Mouse (Mus musculus): ENCODE measurements around the gene Dao. TPM values are rescaled to one million over a fixed set of nuclear protein-coding genes. Genes with fewer than 3 reads are reported as not detected.

Dao gene
- polyA plus RNA-seq, 1 experiment, result 0.18 TPM

DNA sequence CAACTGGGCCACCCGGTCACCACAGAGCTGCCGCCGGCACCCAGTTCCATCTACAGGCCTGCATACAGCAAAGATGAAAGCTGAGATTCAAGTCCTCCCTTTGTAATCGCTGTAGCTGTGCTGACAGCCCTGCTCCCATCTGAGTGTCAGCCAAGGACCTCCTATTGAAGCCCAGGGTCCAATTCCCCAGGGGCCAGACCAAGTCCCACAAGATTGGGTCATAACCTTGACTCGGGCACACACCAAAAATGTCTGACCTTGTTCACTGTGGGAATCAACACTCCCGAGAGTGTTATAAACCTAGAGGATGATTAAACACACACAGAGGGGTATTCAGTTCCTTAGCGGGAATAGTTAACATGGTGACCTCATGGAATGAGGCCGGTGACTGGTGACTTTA lies 21.7 kb upstream of the Dao start:
- no peak for DNase-seq (ENCODE audit: extremely low spot score in 1 of 2, low spot score in 1 of 2)

DNA sequence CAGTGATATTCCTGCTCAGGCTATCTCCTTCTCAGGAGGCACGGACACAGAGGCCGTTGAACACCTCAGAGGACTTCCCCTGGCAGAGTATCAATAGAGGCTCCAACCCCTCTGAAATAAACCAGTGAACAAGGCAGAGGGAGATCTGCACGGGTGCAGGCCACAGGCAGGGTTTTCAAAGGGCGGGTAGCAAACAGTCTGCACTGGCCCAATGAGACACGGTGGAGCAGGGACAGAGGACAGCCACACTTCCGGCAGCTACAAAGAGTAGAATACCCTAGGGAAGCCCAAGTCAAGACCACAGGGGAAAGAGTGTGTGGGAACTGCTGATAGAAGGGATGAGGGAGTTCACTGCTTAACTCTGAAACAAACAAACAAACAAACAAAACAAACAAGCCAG lies 20.0 kb upstream of the Dao start:
- no peak for DNase-seq (ENCODE audit: extremely low spot score in 1 of 2, low spot score in 1 of 2)

DNA sequence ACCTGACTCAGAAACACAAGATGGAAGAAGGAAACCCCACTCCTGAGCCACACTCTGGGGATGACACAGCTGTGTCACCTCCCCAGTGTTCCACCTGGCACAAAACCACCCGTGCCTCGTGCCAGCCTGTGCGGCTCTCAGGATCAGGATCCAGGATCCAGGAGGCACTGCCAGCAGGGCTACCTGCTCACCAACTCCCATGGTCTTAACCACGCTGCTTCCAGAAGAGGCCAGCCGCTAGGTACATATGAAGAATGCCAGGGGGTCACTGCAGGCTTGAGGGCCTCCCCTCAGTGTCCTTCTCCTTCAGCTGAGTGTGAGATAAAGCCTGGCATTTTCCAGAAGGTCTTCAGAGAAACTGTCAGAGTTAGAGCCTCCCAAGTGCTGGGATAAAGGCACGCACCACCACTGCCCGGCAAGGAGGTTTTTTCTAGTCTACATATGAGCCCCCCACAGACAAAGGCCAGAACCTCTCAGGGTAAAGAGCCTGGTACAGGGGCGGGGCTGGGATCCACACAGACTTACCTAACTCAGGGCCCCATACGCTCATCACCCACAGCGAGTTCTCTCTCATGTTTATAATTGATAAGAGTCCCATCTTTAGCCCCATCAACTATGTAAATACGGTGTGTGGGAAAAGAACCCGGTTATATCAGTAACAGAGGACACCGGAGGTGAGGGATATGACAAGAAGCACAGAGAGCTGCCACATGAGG lies 19.3 kb upstream of the Dao start:
- no peak for DNase-seq (ENCODE audit: extremely low spot score in 1 of 2, low spot score in 1 of 2)

DNA sequence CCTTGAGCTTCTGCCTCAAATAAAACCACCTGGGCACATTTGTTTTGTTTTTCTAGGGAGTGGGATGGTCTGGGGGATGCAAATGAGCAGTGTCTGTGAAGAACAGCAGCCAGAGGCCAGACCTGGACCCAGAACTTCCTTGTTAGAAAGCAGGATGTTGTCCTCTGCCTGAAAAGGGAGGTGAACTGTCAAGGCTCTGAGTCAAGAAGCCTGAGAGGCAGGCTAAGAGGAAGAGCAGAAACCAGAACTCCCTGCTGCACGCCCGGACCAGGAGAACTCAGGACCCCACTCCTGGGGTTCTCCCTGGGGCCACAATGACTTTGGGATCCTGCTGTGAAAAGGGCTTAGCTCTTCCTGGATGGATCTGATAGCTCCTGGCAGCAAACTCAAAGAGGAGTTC lies 17.8 kb upstream of the Dao start:
- DNase-seq (ENCODE audit: extremely low spot score in 1 of 2, low spot score in 1 of 2), result no peak

DNA sequence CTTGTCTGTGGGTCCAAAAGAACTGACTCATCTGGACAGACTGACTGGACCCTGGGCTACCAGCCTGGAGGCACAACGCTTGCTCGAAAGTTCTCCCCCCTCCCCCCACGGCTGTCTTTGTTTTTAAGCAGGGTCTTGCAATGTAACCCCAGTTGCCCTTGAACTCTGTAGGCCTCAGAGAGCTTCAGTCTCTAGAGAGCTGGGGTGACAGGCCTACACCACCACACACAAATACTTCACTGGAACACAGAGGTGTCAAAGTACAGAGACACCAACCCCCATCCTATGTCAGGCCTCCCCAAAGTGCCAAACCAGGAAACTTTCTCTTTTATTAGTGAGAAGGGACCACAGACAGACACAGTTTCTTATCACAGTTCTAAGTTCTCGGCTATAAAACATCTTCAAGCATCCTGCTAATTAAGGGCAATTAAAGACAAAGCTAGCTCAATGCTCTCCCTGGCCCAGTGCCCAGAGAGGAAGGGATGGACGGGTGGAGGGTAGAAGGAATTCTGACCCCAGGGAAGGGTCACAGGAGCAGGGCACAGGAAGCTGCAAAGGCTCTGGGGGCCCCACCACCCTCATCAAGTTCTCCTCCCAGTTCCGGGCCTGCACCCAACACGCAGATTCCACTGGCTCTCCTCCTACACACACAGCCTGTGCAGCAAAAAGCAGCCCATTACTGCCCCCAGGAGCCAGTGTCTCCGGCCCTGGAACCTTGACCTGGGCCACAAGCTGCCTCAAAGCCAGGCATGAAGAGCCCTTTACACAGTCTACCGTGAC lies 17.1 kb upstream of the Dao start:
- no peak for DNase-seq (ENCODE audit: extremely low spot score in 1 of 2, low spot score in 1 of 2)

DNA sequence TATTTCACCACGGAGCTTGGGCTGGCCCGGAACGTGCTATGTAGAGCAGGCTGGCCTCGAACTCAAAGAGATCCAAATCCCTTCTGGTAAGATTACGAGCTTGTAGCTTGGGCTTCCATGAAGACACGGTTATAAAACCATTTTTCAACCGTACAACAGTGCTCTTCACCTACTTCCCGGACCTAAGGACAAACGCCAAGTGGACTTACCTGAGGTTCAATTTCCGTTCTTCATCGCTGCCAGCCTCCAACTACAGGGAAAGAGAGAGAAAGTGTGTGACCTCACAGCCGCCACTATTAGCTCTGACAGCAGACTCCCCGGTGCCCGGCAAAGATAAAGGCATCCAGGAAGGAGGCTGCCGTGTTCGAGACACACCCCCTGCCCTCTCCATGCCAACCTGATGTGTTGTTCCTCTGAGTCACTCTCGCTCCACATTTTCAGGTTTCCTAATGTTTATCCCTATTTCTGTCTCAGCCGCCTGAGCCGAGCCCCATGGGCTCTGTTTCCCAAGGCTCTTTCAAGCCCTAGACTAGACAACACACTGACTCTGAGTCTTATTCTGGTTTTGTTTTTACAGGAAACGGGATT lies 14.0 kb upstream of the Dao start:
- DNase-seq (ENCODE audit: extremely low spot score in 1 of 2, low spot score in 1 of 2), result no peak

DNA sequence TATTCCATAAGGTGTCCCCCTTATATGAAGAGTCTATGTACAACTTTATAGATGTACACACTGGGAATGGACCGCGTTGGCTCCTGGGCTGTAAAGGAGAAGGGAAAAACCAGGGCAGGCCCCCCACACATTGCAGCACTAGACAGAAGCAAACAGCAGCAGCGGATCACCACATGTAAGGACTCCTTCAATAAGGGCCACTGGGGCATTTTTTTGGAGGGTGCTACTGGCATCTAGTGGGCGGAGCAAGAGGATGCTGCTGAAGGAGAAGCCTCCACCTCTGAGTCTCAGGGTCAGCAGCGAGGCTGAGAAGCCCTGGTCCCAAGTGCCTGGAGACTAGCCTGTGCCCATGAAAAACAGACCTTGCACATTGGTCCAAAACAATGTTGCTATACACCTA lies 12.9 kb upstream of the Dao start:
- DNase-seq (ENCODE audit: extremely low spot score in 1 of 2, low spot score in 1 of 2), result no peak

DNA sequence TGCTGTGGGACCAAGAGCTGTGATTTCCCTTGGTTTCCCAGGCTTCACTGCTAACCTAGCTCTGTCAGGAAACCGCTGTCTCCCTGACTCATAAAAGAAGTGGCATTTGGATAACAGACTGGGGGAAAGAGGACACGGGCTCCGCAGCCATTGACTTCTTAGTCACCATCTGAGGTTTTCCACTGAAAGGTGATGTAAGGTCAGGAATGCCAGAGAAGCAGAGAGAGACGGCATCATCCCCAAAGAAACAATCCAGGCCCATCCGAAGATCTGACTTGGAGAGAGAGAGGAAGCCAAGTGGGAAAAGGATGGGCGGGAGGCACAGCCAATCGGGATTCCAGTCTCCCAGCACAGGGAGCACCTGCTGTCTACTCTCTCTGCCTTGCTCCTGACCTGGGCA lies 12.4 kb upstream of the Dao start:
- DNase-seq (ENCODE audit: extremely low spot score in 1 of 2, low spot score in 1 of 2), result no peak

DNA sequence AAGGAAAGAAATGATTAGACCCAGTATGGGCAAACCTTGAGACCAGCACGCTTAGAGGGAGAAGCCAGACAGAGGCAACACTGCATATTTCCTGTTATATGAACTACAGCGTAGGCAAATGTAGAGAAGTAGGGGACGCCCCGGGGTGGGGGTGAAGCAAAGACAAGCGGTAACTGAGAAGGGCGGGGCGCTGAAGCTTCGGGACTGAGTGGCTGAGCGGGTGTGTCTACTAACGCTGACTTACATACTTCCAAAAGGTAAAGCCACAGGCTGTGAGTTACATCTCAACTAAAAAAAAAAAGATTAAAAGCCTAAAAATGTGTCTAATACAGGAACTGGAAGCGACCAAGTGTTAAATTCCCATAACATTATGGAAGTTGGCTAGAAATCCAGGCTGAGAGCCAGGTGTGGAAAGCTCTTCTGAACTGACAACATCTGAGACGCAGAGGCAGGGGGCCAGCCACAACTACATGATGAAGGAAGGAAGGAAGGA lies 11.1 kb upstream of the Dao start:
- DNase-seq (ENCODE audit: extremely low spot score in 1 of 2, low spot score in 1 of 2), result peak in 1 of 2 experiments; percentile 27

DNA sequence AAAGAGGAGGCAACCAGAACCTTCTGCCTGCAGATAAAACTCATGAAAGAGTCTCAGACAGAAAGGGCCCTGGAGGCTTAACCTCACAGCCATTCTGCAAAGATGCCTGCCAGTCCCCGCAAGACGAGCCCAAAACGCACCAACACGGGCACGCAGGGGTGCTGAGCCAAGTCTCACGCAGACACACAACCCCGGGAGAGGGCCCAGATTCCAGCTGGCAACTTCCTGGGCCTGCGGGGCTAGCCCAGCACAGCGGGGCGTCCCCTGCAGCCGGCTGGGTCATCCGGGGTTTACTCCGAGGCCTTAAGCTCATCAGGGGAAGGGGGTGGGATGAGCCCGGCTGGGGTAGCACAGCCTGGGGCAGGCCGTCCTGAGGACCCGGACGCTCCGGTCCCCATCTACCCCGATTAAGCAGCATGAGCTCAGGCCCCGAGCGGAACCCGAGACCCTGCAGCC lies 10.4 kb upstream of the Dao start:
- peak in 1 of 2 experiments; percentile 29 for DNase-seq (ENCODE audit: extremely low spot score in 1 of 2, low spot score in 1 of 2)

DNA sequence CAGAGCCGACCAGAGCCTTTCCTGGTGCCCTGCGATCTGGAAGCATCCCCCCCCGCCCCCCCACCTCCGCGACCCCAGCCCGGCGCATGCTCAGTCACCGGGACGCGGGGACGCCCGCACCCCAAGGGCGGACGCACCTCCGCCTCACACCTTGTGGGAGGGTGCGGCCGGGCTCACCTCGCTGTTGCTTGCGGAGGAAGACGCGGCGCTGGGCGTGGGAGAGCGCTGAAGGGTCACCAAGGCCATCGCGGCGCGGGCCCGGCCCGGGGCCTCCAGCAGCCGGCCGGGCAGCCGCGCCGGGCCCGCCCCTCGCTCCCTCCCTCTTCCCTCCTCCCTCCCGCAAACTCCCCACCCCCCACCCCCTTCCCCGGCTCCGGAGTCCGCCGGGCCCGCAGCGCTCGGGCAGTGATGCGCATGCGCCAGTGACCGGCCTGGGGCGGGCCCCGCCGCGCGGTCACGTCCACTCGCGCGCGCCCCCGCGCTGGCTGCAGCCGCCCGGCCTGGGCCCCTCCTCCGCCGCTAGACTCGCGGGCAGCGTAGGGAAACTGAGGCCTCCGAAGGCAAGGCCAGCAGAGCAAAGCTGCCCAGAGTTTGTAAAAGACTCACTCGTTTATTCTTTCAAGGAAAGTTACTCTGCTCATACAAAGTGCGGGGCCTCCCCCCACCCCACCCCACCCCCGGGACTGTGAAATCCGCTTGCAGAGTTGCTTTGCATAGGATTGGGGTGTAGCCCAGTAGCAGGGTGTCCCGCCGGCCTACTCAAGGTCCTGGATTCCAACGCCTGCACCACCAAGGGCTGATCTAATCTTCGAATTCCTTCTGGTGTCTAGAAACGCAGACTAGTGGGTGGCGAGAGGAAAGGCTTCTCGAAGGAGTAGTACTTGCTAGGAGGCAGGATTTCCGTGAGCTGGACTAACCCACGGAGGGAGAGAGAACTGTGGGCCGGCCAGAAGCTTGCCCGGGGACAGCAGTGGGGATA lies 9.7 kb upstream of the Dao start, which contains the start of gene Ssh1:
Gene Ssh1 (minus strand): TSS at position 408 of the 979 bp plus-strand sequence.
- peak in 1 of 2 experiments; percentile 87 for DNase-seq (ENCODE audit: extremely low spot score in 1 of 2, low spot score in 1 of 2)

DNA sequence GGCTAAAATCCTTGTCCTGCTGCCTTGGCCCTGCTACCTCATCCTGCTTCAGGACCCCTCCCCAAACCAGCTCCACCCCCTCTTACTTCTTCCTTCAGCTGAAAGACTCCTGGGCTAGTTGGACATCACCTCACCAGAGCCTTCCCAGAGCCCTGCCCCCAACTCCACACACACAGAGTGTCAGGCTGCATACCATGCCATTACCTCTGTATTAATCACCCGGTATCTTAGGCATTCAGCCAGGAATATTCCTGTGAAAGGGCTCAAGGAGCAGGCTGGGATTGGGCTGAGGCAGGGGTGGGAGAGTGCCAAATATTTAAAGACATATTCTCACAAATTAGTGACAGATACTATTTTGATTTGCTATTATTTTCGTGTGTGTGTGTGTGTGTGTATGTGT lies 7.0 kb upstream of the Dao start:
- no peak for DNase-seq (ENCODE audit: extremely low spot score in 1 of 2, low spot score in 1 of 2)

DNA sequence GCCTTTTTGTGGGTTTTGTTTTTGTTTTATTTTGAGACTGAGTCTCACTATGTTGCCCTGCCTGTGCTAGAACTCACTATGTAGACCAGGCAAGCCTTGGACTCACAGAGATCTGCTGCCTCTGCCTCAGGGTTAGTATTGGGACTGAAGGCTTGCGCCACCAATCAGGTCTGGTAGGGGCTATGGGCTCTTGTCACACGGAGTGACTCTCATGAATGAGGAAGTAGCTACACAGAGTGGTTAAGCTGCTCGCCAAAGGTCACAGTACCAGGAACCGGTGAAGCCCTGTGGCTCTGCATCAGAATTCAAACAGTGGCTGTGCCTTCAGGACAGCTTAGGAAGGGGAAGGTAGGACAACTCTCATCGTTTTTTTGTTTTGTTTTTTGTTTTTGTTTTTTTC lies 4.1 kb upstream of the Dao start:
- no peak for DNase-seq (ENCODE audit: extremely low spot score in 1 of 2, low spot score in 1 of 2)

DNA sequence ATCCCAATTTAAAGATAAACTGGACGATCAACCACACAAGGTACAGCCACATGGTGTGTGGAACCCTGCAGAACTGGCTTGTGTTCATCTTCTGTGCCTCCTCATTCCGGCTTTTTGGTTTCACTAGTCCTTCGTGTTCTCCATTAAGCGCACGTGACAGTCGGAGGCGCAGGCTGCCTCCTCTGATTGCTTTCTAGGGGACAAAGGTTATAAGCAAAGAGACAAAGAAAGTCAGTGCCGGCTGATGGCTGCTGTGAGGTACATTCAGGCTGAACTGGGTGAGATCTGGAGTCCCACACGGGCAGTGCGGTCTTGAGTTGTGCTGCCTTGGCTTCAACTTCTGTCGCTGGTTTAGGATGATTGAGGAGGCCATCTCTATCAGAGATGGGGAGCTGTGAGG lies 1.1 kb downstream of the Dao start:
- DNase-seq (ENCODE audit: extremely low spot score in 1 of 2, low spot score in 1 of 2), result no peak

DNA sequence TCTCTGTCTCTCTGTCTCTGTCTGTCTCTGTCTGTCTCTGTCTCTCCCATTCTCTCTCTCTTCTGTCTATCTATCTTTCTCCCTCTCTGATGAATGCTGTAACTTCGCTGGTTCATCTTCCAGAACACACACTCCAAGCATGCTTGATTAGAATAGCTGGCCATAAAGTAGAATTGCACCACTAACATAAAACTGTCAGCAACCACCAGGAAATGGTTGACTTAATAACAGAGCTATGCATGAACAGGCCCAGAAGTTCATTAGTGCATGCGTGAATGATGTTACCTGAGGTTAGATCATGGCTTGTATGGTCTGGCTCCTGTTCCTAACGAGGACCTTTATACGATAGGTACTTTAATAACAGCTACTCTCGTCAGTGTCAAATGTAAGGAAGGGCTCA lies 1.6 kb downstream of the Dao start:
- no peak for DNase-seq (ENCODE audit: extremely low spot score in 1 of 2, low spot score in 1 of 2)

DNA sequence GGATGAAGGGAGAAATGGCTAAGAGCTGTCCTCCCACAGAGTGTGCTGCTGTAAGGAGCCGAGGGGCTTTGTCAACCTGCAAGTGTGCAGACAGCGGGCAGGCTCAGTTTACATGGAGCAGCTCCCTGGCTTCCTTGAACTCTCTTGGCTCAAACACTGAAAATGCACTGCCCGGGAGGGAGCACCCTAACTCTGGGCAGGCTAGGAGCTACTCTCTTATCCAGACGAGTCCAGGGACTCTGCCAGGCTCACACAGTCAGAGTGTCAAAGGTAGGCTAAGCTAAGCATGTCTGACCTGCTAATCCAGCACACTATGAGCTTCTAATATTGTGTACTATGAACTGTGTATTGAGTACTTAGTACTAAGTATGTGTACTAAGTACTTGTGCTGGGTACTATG lies 3.5 kb downstream of the Dao start:
- DNase-seq (ENCODE audit: extremely low spot score in 1 of 2, low spot score in 1 of 2), result no peak

DNA sequence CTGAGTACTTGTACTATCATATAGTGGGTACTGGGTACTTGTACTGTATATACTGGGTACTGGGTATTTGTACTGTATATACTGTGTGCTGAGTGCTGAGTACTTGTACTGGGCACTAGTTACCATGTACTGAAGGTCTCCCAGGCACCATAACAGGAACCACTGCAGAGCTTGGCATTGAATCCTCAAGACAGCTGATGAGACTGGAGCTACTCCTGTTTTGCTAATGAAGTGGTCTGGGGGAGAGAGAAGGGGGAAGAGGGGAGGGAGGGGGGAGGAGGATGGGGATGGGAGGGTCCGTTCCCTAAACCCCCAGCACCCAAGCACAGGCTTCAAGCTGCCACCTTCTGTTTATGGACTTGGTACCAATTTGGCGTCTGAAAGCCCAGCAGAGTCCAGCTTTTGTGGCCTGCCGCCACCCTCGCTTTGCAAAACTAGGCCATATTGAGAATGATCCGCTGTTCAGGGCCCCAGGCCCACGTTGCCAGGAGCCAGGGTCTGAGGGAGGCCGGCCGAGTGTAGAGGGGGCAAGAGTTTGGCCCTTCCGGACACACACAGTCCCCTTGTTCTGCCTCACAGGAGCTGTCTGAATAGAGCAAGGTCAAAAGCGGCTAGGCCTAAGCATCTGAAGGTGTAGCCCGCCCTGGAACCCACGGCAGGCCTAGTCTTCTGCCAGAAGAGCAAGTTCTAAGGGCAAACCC lies 4.4 kb downstream of the Dao start:
- DNase-seq (ENCODE audit: extremely low spot score in 1 of 2, low spot score in 1 of 2), result no peak

DNA sequence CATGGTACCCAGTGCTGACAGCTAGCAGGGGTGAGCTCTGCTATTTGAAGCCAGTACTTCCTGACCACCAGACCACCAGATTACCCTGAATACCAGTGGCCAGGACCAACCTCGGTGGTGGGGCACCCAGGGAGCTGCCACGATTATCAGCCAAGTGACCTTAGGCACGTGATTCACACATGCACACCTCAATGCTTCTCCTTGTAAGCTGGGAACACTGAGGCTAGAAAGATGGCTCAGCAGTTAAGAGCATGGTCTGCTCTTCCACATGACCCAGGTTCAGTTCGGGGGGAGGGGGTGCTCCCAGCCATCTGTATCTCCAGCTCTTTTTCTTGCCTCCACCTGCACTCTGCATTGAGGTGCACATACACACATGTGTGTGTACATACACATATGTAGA lies 5.5 kb downstream of the Dao start:
- DNase-seq (ENCODE audit: extremely low spot score in 1 of 2, low spot score in 1 of 2), result no peak

DNA sequence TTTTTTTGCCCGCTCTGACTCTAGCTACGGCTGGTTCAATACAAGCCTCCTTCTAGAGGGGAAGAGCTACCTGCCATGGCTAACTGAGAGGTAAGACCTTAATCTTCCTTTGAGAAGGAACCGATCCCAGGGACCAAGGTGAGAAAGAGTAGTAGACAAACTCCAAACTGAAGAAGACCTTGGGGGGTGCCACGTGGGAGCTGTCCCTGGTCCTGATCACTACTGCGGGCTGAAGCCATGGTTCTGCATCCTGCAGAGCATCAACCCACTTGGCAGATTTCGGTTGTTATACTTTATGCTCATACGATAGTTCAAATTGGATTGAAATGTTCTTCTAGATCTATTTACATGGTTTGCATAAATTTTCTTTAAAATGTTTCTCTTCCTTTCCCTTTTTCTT lies 11.6 kb downstream of the Dao start:
- no peak for DNase-seq (ENCODE audit: extremely low spot score in 1 of 2, low spot score in 1 of 2)

DNA sequence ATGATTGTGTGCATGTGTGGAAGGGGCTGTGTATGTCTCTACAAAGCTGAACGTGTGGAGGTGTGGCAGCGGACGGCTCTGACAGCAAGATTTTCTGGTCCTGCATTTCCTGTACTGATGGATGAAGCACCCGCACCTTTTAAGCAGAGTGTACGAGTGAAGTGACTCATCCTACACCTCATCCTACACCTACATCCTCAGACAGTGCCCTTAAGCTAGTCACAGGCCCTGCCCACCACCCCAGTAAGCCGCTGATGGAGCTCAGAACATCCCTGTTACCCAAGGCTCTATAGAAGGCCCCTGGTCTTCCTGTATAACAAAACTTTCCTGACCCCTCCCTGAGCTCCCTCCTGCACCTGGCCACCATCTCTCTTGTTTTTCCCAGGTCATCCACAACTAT lies 20.9 kb downstream of the Dao start:
- DNase-seq (ENCODE audit: extremely low spot score in 1 of 2, low spot score in 1 of 2), result no peak
